Mouse (Mus musculus) liver, postnatal 0 days (tissue): ENCODE results near the gene Tnp1.

Experiments
- CTCF ChIP-seq: sonication (generic); IDR thresholded peaks from 2 replicates; pipeline ENCODE4 v1.5.1; 2016; ENCODE audit warnings: antibody characterized with exemption, low read depth
- EP300 ChIP-seq: IDR thresholded peaks from 2 replicates; pipeline ENCODE4 v1.6.1; 2016; ENCODE audit warnings: antibody characterized with exemption, low read depth, mild to moderate bottlenecking

DNA sequence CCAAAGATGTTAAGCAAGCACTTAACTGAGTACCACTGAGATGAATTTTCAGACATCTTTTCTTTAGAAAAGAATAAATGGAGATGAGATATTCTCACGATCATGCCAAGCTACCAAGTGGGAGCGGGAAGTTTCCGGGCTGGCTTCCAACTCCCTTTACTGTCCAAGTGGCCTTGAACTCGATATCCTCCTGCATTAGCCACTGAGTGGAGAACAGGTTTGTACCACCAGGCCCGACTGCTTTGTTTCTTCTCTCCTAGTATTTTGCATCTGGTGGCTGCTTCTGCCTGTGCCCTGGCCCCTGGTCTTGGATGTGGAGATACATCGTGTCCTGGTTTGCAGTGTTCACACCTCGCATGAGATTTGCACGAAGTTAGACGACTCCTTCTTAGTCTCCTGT, 45.2 kb downstream of the Tnp1 start:
- TF ChIP-seq CTCF, result no peak
- no peak for TF ChIP-seq EP300
